Mouse (Mus musculus) yolk sac, embryonic 10.5 days (tissue): ENCODE results near the gene Luzp4.
"Not testable (repeated sequence)": the region's sequence is repeated elsewhere in the genome, so short reads cannot be mapped to it uniquely, and the experiment has no call there.

Experiments
- DNase-seq: peaks from one replicate; pipeline ENCODE4 v3.0.0-alpha.2; 2017; ENCODE audit warnings: low spot score

The Luzp4 gene

DNA sequence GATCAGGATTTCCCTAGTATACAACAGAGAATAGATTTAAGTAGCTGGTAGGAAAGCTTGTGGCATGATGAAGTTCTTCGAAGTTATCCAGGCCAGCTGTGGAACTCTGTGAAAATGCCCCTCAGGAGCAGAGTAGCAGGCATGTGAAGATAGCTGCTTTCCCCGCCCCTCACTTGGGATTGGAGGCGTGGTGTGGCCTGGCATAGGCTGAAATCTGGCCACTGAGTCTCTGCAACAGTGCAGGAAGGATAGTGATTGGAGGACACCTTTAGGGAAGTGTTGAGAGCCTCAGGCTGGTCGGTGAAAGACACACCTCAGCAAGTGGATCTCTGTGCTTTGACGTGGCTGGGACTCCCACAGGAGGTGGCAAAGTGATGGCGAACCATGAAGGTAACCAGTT is at the start of gene Luzp4:
Gene Luzp4 (plus strand): TSS at position 301 of the 400 bp plus-strand sequence.
- DNase-seq: not testable (repeated sequence)

DNA sequence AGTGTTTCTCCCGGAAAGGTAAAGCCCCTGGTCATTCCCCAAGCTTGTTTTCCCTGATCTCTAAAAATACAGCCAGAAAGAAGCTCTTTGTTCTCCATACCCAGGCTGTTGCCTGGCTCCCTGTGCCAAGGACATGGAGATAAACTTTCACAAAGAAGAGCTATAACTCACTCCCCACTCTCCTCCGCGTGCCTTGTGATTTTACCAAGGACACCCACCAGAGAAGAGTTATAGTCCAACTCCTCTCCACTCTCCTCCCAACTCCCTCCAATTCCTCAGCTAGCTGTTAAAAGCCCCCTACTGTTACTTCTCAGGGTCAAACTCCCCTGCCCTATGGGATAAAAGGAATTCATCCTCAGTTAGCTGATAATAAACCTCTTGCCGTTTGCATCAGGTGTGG is 15.6 kb upstream of the Luzp4 start:
- DNase-seq: not testable (repeated sequence)
